Mouse (Mus musculus) forebrain, embryonic 16.5 days (tissue): Measurements from ENCODE around the gene Rbm18. TPM values are rescaled to one million over a fixed set of nuclear protein-coding genes. Genes with fewer than 3 reads are reported as not detected.

ENCODE experiments used
- polyA plus RNA-seq: library from polyadenylated mRNA; unstranded; fragments of >200 nt; fragmentation: Nextera tagmentation; extraction: Ambion mirVana; gene quantifications from 2 replicates; pipeline ENCODE4 v1.2.1, GENCODE M21; 2015

Rbm18 gene
- polyA plus RNA-seq, 1 experiment from 2014 or later, result 158 TPM

Other genes with a start within 250 kb of the Rbm18 start
- 2.5 and 3.2 TPM in 2 replicates for gene Ttll11, start 156.9 kb downstream of the Rbm18 start, polyA plus RNA-seq
- gene Ndufa8, start 87.4 kb downstream of the Rbm18 start, polyA plus RNA-seq, result 240 and 273 TPM in 2 replicates
- 1.5 and 2.2 TPM in 2 replicates for gene Morn5, start 87.3 kb downstream of the Rbm18 start, polyA plus RNA-seq
- gene Lhx6, start 31.4 kb downstream of the Rbm18 start, polyA plus RNA-seq, result 37.0 and 48.1 TPM in 2 replicates
- gene Mrrf, start 384 bp downstream of the Rbm18 start, polyA plus RNA-seq, result 26.4 and 30.9 TPM in 2 replicates
- 3.5 and 5.0 TPM in 2 replicates for gene Ptgs1, start 93.7 kb upstream of the Rbm18 start, polyA plus RNA-seq
- 0.04 TPM in 1 of 2 replicates, not detected in the other for gene Olfr338, start 236.7 kb upstream of the Rbm18 start, polyA plus RNA-seq